Mouse (Mus musculus): ENCODE measurements at regions not wholly inside any gene's neighbourhood (a gene's known extent, or its start where the extent isn't known, plus 50 kb on each side); places are given as distances from the start of the nearest gene placed in this dataset.

GRCm38 (mm10) chr11:18712642-18713053, 306.1 kb downstream of the Meis1 start:
- Histone ChIP-seq H3K9me3 (replicated peaks) (no peaks in the 10 kb centered on the region), H3K36me3 (no peaks in the 10 kb centered on the region), H3K9ac (no peak overlapping the region), H3K4me2 (replicated peaks) (no peak overlapping the region), H3K27ac (no peak overlapping the region), H3K4me1 (0 out of 2 replicates have a peak, but pooled peaks cover 2% of the 10 kb centered on the region), H3K27me3 (no peaks in the 10 kb centered on the region), H3K4me3 (no peak overlapping the region)
- 80% methylated on average over 10 of the region's 10 CpGs for WGBS
- no peak for ATAC-seq (ENCODE audit: low FRiP score)

GRCm38 (mm10) chr11:18709628-18710027, 309.2 kb downstream of the Meis1 start:
- ATAC-seq (ENCODE audit: low FRiP score), result no peak
- H3K27me3 ChIP-seq, result no peaks in the 10 kb centered on the region
- H3K4me2 ChIP-seq (replicated peaks), result no peak overlapping the region
- WGBS, result 83% methylated on average over 3 of the region's 3 CpGs
- no peaks in the 10 kb centered on the region for H3K36me3 ChIP-seq
- H3K4me1 ChIP-seq, result 0 out of 2 replicates have a peak, but pooled peaks cover 2% of the 10 kb centered on the region
- no peak overlapping the region for H3K27ac ChIP-seq
- no peak overlapping the region for H3K4me3 ChIP-seq
- H3K9ac ChIP-seq, result no peak overlapping the region
- no peaks in the 10 kb centered on the region for H3K9me3 ChIP-seq (replicated peaks)

- Histone ChIP-seq H3K4me3 (no peak overlapping the region), H3K9ac (no peak overlapping the region), H3K27me3 (no peaks in the 10 kb centered on the region), H3K4me1 (no peaks in the 10 kb centered on the region), H3K27ac (no peak overlapping the region), H3K9me3 (replicated peaks) (no peaks in the 10 kb centered on the region; the same call in 1 of the 2 replicates), H3K36me3 (no peaks in the 10 kb centered on the region), H3K4me2 (replicated peaks) (no peak overlapping the region)
- 83% methylated on average over 6 of the region's 6 CpGs for WGBS
- no peak for ATAC-seq (ENCODE audit: low FRiP score)
Observed at GRCm38 (mm10) chr11:18681593-18681992, 337.2 kb downstream of the Meis1 start.

GRCm38 (mm10) chr11:18676876-18677275, 341.9 kb downstream of the Meis1 start:
- ATAC-seq (ENCODE audit: low FRiP score), result no peak
- H3K9me3 ChIP-seq (replicated peaks), result no peaks in the 10 kb centered on the region
- no peaks in the 10 kb centered on the region for H3K4me1 ChIP-seq
- no peak overlapping the region for H3K4me2 ChIP-seq (replicated peaks)
- H3K27ac ChIP-seq, result no peak overlapping the region
- H3K4me3 ChIP-seq, result no peak overlapping the region
- no peak overlapping the region for H3K9ac ChIP-seq
- H3K27me3 ChIP-seq, result no peaks in the 10 kb centered on the region
- 91% methylated on average over 2 of the region's 2 CpGs for WGBS
- no peaks in the 10 kb centered on the region for H3K36me3 ChIP-seq

GRCm38 (mm10) chr11:18670967-18671366, 347.8 kb downstream of the Meis1 start:
- H3K27ac ChIP-seq, result no peak overlapping the region
- no peaks in the 10 kb centered on the region for H3K4me1 ChIP-seq
- H3K36me3 ChIP-seq, result no peaks in the 10 kb centered on the region
- no peaks in the 10 kb centered on the region for H3K9me3 ChIP-seq (replicated peaks)
- no peak for ATAC-seq (ENCODE audit: low FRiP score)
- H3K27me3 ChIP-seq, result no peaks in the 10 kb centered on the region
- no peak overlapping the region for H3K4me2 ChIP-seq (replicated peaks)
- H3K4me3 ChIP-seq, result no peak overlapping the region
- 91% methylated on average over 2 of the region's 2 CpGs for WGBS
- no peak overlapping the region for H3K9ac ChIP-seq

GRCm38 (mm10) chr11:18669322-18669721, 349.5 kb downstream of the Meis1 start:
- Histone ChIP-seq H3K4me2 (replicated peaks) (no peak overlapping the region), H3K9ac (no peak overlapping the region), H3K27me3 (no peaks in the 10 kb centered on the region), H3K4me3 (no peak overlapping the region), H3K36me3 (no peaks in the 10 kb centered on the region), H3K4me1 (no peaks in the 10 kb centered on the region), H3K9me3 (replicated peaks) (no peaks in the 10 kb centered on the region), H3K27ac (no peak overlapping the region)
- no peak for ATAC-seq (ENCODE audit: low FRiP score)
- 61% methylated on average over 2 of the region's 2 CpGs for WGBS

GRCm38 (mm10) chr11:18656358-18656757, 362.4 kb downstream of the Meis1 start:
- Histone ChIP-seq H3K4me2 (replicated peaks) (no peak overlapping the region), H3K4me3 (no peak overlapping the region), H3K9me3 (replicated peaks) (no peaks in the 10 kb centered on the region), H3K4me1 (no peaks in the 10 kb centered on the region), H3K36me3 (no peaks in the 10 kb centered on the region), H3K27ac (no peak overlapping the region), H3K9ac (no peak overlapping the region), H3K27me3 (no peaks in the 10 kb centered on the region)
- no peak for ATAC-seq (ENCODE audit: low FRiP score)
- WGBS, result 64% methylated on average over 1 of the region's 1 CpGs

- H3K9me3 ChIP-seq (replicated peaks), result no peaks in the 10 kb centered on the region
- no peaks in the 10 kb centered on the region for H3K4me1 ChIP-seq
- no peaks in the 10 kb centered on the region for H3K36me3 ChIP-seq
- no peak for ATAC-seq (ENCODE audit: low FRiP score)
- no peaks in the 10 kb centered on the region for H3K27me3 ChIP-seq
- H3K9ac ChIP-seq, result no peak overlapping the region
- H3K4me2 ChIP-seq (replicated peaks), result no peak overlapping the region
- H3K4me3 ChIP-seq, result no peak overlapping the region
- H3K27ac ChIP-seq, result no peak overlapping the region
- 60% methylated on average over 5 of the region's 5 CpGs for WGBS
Observed at GRCm38 (mm10) chr11:18631975-18632773, 386.6 kb downstream of the Meis1 start.

- no peak overlapping the region for H3K27ac ChIP-seq
- H3K9me3 ChIP-seq (replicated peaks), result no peaks in the 10 kb centered on the region
- H3K4me3 ChIP-seq, result no peak overlapping the region
- H3K9ac ChIP-seq, result no peak overlapping the region
- H3K36me3 ChIP-seq, result no peaks in the 10 kb centered on the region
- no peaks in the 10 kb centered on the region for H3K27me3 ChIP-seq
- WGBS, result 94% methylated on average over 7 of the region's 7 CpGs
- no peak overlapping the region for H3K4me2 ChIP-seq (replicated peaks)
- H3K4me1 ChIP-seq, result no peaks in the 10 kb centered on the region
- ATAC-seq (ENCODE audit: low FRiP score), result no peak
Observed at GRCm38 (mm10) chr11:18631570-18631969, 387.2 kb downstream of the Meis1 start.

- Histone ChIP-seq H3K36me3 (no peaks in the 10 kb centered on the region), H3K9ac (no peak overlapping the region), H3K4me3 (no peak overlapping the region), H3K27ac (no peak overlapping the region), H3K4me2 (replicated peaks) (no peak overlapping the region), H3K9me3 (replicated peaks) (no peaks in the 10 kb centered on the region), H3K4me1 (peaks cover 9% of the 10 kb centered on the region), H3K27me3 (no peaks in the 10 kb centered on the region)
- 0 out of 2 replicates have a peak, but pooled peaks have one; percentile 48 for ATAC-seq (ENCODE audit: low FRiP score)
- WGBS, result 38% methylated on average over 3 of the region's 3 CpGs
Observed at GRCm38 (mm10) chr11:18621777-18622176, 397.0 kb downstream of the Meis1 start.

- no peak overlapping the region for H3K9ac ChIP-seq
- no peaks in the 10 kb centered on the region for H3K9me3 ChIP-seq (replicated peaks)
- H3K36me3 ChIP-seq, result no peaks in the 10 kb centered on the region
- no peak overlapping the region for H3K4me2 ChIP-seq (replicated peaks)
- H3K27me3 ChIP-seq, result no peaks in the 10 kb centered on the region
- WGBS, result 42% methylated on average over 6 of the region's 6 CpGs
- no peak overlapping the region for H3K27ac ChIP-seq
- H3K4me1 ChIP-seq, result peaks cover 4% of the 10 kb centered on the region; the same call in 1 of the 2 replicates
- no peak for ATAC-seq (ENCODE audit: low FRiP score)
- no peak overlapping the region for H3K4me3 ChIP-seq
Observed at GRCm38 (mm10) chr11:18604836-18605235, 413.9 kb downstream of the Meis1 start.

GRCm38 (mm10) chr11:18601568-18602182, 417.1 kb downstream of the Meis1 start:
- no peak overlapping the region for H3K9ac ChIP-seq
- H3K4me2 ChIP-seq (replicated peaks), result no peak overlapping the region
- peaks cover 4% of the 10 kb centered on the region; the same call in 1 of the 2 replicates for H3K4me1 ChIP-seq
- ATAC-seq (ENCODE audit: low FRiP score), result no peak
- H3K36me3 ChIP-seq, result no peaks in the 10 kb centered on the region
- no peak overlapping the region for H3K4me3 ChIP-seq
- WGBS, result 80% methylated on average over 6 of the region's 6 CpGs
- H3K27me3 ChIP-seq, result no peaks in the 10 kb centered on the region
- no peak overlapping the region for H3K27ac ChIP-seq
- H3K9me3 ChIP-seq (replicated peaks), result no peaks in the 10 kb centered on the region

GRCm38 (mm10) chr11:18598349-18598748, 420.4 kb downstream of the Meis1 start:
- ATAC-seq (ENCODE audit: low FRiP score), result no peak
- H3K27ac ChIP-seq, result no peak overlapping the region
- H3K36me3 ChIP-seq, result no peaks in the 10 kb centered on the region
- 77% methylated on average over 3 of the region's 3 CpGs for WGBS
- no peak overlapping the region for H3K9ac ChIP-seq
- H3K4me3 ChIP-seq, result no peak overlapping the region
- no peaks in the 10 kb centered on the region for H3K4me1 ChIP-seq
- no peaks in the 10 kb centered on the region for H3K9me3 ChIP-seq (replicated peaks)
- no peaks in the 10 kb centered on the region for H3K27me3 ChIP-seq
- no peak overlapping the region for H3K4me2 ChIP-seq (replicated peaks)
